Comparison of ENCODE assay signal across 24 mouse cellular contexts in the genomic region with DNA sequence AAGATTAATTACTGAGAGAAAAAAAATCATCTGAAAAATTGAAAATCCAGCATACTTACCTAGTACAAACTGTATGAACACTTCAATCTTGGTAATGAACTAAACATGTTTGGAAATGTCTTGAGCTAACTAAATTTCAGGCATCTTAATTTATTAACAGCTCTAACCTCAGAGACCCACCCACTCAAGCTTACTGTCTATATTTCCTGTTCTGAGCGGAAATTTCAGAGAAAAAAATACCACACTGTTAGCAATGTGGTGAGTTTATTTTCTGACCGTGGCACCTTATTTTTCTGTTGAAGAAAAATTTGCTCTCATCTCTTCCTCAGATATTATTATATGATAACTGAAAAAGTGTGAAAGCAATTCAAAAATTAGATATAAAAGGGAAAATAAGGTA.
DNase-seq lines count a peak whose midpoint lies in the region; ATAC-seq and TF ChIP-seq lines count a peak whose summit lies in the region.
"Had no signal": no experiment of that assay in that cellular context is flagged by ENCODE, and none has a peak within 500 bp of the region (broad histone marks: within the 10 kb centered on the region; RNA-seq: fewer than 3 reads in every experiment).

No protein-coding gene starts in this region.

- DNase-seq in CD4-positive, CD25-positive, alpha-beta regulatory T cell, adult 2 months (ENCODE audit: low read depth, low spot score), result peak; percentile 35
- peak; percentile 51 for DNase-seq in induced T-regulatory cell, adult 2 months (ENCODE audit: low read depth)
- peak; percentile 10 for DNase-seq in naive thymus-derived CD4-positive, alpha-beta T cell, adult 2 months (ENCODE audit: low read depth)
- no peak for DNase-seq in layer of hippocampus, adult 2 months (ENCODE audit: low spot score in 2 of 2)
- no peak for DNase-seq in left cerebral cortex, adult 9 months (ENCODE audit: low spot score in 2 of 2)
- DNase-seq: adrenal gland, postnatal 10 days; adrenal gland, postnatal 36 days; cerebellum, adult 18-20 months; cerebellum, adult 9-10 months; cerebellum, postnatal 14 days; forebrain, postnatal 0 days; gastrocnemius, adult 2 months; gastrocnemius, postnatal 14 days; heart, adult 18-20 months; heart, postnatal 10 days; heart, postnatal 36 days had no signal

- TF ChIP-seq CTCF in layer of hippocampus, adult 2 months (conservative IDR thresholded peaks at IDR 0.05), result no peak

- ATAC-seq in granulocyte monocyte progenitor cell, adult 5-6 weeks (replicated peaks; ENCODE audit: poor library complexity, severe bottlenecking), result no peak
- ATAC-seq: forebrain, embryonic 14.5 days; forebrain, postnatal 0 days; intestine, embryonic 16.5 days had no signal

- H3K4me3 ChIP-seq in layer of hippocampus, adult 2 months, result no peak overlapping the region
- H3K4me3 ChIP-seq: embryonic facial prominence, embryonic 12.5 days; embryonic facial prominence, embryonic 15.5 days; gastrocnemius, adult 2 months; heart, embryonic 12.5 days; heart, embryonic 15.5 days had no signal

- no peak overlapping the region for H3K27ac ChIP-seq in layer of hippocampus, adult 2 months
- H3K27ac ChIP-seq: embryonic facial prominence, embryonic 12.5 days; embryonic facial prominence, embryonic 15.5 days; gastrocnemius, adult 2 months; heart, embryonic 15.5 days; hindbrain, embryonic 14.5 days had no signal

Comparison
In these comparisons a context has a peak if more than half of its experiments do, and no peak if none do; other contexts are left out.
1. DNase-seq: peak in CD4-positive, CD25-positive, alpha-beta regulatory T cell, adult 2 months (single experiment), induced T-regulatory cell, adult 2 months (single experiment) and naive thymus-derived CD4-positive, alpha-beta T cell, adult 2 months (single experiment); none in layer of hippocampus, adult 2 months (0 of 2) and left cerebral cortex, adult 9 months (0 of 2).